Mouse (Mus musculus) WW6 (cell line): Measurements from ENCODE around the gene Oas1a.
"Not testable (repeated sequence)": the region's sequence is repeated elsewhere in the genome, so short reads cannot be mapped to it uniquely, and the experiment has no call there.

Experiments used
- DNase-seq: peaks from one replicate; pipeline ENCODE4 v3.0.0-alpha.2; 2013; ENCODE audit warnings: low read depth, low spot score

Gene Oas1a

GRCm38 (mm10) chr5:120906791-120907733 lies at the start of gene Oas1a:
Gene Oas1a, minus strand, starts transcription at chr5:120907521.
- DNase-seq, result not testable (repeated sequence)

DNA sequence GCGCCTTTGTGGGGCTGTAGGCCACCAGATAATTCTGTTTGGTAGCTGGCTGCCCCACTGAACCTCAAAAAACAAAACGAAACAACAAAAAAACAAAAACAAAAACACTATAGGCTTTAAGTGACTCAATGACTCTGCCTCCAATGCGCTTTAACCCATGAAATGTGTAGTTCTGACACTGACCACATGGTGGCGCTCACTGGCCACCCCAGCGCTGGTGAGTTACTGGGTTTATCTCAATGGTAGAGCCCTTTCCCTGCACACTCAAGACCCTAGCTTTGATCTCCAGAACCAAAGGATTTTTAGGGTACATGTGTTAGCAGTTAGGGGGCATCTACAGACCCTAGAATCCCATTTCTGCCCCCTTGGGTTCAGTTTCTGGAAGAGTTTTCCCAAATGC lies 46.7 kb upstream of the Oas1a start:
- DNase-seq, result no peak

GRCm38 (mm10) chr5:120952242-120952770 lies 45.0 kb upstream of the Oas1a start:
- no peak for DNase-seq

DNA sequence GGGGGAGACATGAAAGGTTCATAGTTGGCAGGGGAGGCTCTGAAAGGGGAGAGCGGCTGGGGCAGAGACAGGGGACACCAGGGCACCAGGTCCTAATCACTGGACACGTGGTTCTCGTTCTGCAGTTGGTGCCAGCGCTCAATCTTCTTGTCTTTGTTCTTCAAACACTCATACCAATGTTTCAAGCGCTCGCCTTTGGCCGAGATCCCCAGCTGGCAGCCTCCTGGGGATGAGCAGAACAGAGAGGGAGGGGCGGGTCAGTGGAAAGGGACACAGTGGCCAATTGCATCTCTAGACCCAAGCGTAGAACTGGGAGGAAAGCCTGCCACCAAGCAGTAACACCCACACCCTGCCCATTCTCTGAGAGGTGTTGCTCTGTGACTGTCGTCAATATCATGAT lies 34.8 kb upstream of the Oas1a start:
- DNase-seq, result no peak

- peak; percentile 80 for DNase-seq
Observed at GRCm38 (mm10) chr5:120938586-120938985, 31.3 kb upstream of the Oas1a start.

DNA sequence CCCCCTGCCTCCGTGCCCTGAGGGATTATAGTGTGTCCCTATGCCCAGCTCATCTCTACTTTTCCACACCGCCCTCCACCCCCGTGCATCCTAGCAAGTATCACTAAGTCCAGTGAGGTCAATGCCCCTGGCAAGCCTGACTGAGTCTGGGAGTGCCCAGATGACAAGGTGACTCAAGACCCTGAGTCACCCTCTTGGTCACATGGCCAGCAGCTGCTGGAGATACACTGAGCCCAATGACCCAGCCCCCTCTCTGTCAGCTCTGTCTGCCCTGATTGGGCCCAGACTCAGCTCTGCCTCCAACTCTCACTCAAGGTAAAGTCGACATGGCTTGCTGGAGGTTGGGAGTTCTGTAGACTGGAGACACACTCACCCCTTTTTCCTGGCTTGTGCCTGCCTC lies 30.5 kb upstream of the Oas1a start:
- no peak for DNase-seq

DNA sequence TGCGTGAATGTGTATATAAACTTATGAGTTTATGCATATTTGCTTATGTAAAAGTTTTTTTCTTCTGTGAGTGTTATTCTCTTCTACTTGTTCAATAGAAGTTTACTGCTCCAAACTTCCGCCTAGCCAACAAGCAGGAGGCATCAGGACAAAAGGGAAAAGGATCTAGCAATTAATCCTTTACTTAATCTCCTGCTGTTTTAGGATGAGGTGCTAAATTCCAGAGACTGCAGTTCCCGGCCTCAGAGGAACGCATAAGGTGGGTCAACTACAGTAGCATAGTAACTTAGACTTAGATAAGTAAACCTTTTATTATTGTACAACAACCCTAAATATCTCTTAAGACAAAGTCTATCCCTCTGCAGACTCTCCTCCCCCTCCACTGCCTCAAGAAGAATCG lies 26.6 kb upstream of the Oas1a start:
- peak; percentile 43 for DNase-seq

GRCm38 (mm10) chr5:120927036-120927435 lies 19.7 kb upstream of the Oas1a start:
- DNase-seq, result no peak

DNA sequence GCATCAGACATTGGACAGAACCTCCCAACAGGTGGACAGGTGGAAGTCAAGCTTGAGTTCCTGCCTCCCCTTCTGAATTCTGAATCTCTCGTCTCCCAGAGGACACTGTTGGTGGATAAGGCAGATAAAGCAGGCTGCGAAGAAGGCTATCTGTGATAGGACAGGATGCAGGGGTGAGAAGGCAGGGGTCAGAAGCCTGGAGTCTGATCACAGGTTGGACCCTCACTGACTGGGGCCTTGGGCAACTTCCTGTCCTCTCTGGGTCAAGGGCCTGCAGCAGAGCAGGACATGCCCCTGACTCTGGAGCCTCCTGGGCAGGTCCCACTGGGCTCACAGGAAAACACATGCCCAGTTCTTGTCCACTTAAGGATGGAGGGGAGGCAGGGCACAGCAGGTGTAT lies 19.0 kb upstream of the Oas1a start:
- not testable (repeated sequence) for DNase-seq

DNA sequence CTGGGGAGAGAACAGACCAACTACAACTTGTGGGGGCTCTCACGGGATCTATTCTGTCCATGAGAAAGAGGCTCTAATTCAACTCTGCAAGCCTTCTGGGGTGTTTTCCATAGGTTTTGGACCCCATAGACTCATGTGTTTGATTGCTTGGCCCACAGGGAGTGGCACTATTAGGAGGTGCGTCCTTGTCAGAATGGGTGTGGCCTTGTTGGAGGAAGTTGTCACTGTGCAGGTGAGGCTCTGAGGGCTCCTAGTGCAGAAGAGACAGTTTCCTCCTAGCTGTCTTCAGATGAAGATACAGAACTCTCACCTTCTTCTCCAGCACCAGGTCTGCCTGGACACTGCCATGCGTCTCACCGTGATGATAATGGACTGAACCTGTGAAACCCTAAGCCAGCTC lies 17.2 kb upstream of the Oas1a start:
- not testable (repeated sequence) for DNase-seq

- DNase-seq, result no peak
Observed at GRCm38 (mm10) chr5:120923969-120924368, 16.6 kb upstream of the Oas1a start.

DNA sequence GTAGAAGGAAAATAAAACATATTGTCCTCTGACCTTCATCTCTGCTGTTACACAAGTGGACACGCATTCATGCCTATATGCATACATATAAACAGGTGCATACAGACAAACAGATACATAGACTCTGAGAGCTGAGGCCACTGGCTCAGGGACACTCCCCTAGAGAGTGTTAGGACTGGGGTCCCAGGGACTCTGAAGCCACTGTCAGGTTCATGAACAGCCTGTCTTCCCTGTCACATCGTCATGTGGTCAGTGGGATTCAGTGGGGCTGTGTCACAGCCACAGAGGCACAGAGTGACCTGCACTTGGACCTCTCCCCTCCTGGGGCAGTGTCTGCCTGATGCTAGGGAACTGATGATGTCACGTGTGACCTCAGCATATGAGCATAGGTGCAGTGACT lies 13.0 kb upstream of the Oas1a start:
- no peak for DNase-seq

DNA sequence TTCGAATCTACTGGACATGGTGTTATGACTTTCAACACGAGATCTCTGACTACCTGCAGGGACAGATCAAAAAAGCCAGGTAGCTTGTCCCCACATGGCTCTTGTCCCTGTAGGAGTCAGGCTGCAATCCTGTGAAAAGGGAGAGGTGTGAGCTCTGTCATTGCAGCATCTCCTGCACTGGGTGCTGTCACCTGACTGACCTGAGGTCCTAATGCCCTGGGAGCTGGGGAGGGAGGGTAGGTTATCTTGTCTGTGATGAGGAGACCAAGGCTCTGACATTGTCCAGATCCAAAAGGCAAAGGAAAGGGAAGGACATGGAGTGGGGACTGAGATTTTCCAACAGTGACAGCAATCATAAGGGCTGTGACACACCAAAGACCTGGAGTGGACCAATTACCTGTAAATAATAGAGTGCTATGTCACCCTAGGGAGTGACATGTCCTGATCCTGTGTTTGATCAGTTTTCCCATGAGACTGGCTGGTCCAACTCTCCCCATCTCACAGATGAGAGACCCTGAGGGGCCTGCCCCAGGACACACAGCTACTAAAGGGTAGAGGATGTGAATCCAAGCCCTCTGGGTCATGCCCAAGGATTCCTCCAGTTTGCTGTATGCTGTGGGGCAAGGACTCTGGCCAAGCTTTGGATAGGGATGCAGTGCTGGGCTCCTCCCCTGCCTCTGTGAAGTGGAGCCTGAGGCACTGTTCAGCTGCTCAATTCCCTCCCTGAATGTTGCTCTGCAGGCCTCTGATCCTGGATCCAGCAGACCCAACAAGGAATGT lies 12.0 kb upstream of the Oas1a start:
- DNase-seq, result not testable (repeated sequence)

GRCm38 (mm10) chr5:120914204-120914603 lies 6.9 kb upstream of the Oas1a start, which contains the start of gene Oas1d:
Gene Oas1d, plus strand, starts transcription at chr5:120914536.
- DNase-seq, result not testable (repeated sequence)

DNA sequence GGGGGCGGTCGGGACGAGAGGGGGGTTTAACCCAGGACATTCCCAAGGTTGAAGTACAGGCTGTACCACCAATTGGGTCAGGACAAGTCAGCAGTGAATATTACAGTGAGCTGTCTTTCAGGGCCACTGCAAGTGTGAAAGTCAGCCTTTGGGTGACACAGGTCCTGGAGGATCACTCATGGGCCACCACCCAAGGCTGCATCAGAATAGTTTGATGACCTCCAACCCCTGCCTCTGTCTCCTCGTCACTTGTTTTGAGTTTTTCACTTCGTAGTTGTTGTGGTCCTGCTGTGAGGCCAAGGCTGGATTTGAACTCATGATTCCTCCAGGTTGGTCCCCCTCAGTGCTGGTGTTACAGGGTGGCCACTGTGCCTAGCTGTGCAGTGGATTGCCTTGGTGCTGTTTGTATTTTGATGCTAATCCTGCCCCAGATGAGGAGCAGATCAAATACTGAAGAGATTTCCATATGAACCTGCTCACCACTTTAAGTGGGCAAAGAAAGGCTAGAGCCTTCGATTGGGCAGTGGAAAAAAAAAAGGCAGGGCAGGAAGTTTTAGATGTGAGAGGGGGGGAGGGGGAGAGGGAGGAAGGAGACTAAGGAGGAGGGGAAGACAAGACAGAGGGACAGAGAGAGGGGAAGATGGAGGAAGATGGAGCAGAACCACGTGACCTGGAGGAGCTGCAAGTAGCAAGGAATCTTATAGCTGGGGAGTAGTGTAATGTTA lies 1.0 kb upstream of the Oas1a start:
- DNase-seq, result no peak

- no peak for DNase-seq
Observed at GRCm38 (mm10) chr5:120902056-120902455, 5.3 kb downstream of the Oas1a start.

DNA sequence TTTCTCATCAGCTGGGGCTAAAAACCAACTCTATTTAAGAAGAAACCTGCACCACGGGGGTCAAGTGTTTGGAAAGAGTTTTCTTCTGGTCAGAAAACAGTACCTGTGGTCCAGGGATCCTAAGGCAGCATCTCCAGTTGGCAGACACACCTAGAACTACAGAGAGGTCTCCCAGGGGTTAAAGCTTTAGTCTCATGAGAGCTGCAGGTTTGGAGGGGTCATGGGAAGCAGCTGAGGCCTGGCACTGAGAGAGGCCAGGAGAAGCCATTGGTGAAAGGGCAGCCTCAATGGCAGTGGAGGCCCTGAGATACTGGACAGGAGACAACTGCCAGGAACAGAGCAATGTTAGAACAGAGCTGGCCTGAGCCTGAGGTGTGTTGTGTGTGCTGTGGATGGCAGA lies 6.7 kb downstream of the Oas1a start:
- no peak for DNase-seq

- DNase-seq, result no peak
Observed at GRCm38 (mm10) chr5:120898726-120899125, 8.6 kb downstream of the Oas1a start.

- DNase-seq, result no peak
Observed at GRCm38 (mm10) chr5:120898307-120898706, 9.0 kb downstream of the Oas1a start.

DNA sequence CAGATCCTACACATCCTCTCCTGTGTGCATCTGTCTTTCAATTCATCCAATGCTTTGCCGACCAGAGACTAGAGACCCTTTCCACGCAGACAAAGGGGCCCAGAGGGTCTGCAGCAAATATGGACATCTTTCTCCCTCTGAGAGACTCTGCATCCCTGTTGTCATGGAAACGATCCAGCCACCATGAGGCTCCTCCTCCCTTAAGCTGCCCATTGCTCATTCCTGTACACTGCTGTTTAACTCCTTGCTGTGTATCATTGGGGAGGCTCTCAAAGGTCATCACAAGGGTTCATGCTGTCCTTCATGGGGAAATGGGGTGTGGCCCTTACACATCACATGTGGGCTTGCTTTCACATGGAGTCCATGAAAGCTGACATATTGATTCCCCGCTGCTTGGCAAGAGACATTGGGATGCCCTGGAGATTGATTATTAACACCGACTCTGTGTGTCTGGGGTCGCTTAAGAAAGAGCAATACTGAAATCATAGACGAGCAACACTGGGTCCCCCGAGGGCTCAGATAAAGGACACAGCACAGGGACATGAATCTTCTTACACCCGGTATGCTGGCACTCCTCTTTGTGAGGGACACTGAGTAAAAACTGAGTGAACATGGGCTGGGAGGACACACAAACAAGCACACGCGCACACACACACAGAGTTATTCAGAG lies 12.0 kb downstream of the Oas1a start:
- DNase-seq, result no peak

- DNase-seq, result not testable (repeated sequence)
Observed at GRCm38 (mm10) chr5:120894692-120895091, 12.6 kb downstream of the Oas1a start.
